Comparison of ENCODE assay signal across 8 mouse cellular contexts in the genomic region with DNA sequence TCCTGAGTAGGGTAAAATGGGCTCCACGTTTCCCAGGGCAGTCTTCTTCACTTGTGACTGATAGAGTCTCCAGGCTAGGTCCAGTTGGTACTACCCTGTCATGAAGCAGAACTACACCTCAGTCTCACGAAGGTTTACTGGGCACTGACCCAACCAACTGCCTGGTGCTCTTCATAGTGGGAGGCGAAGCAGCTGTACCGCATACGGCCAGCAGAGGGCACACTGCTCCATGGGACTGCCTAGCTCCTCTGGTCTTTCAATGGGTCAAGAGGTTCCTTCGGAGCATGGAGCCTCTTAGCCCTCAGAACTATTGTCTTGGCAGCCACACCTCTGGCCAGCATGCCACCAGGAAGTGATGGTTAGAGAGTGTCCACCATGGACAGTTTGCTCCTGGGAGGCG. TPM values are rescaled to one million over a fixed set of nuclear protein-coding genes. Genes with fewer than 3 reads are reported as not detected.
DNase-seq lines count a peak whose midpoint lies in the region; ATAC-seq and TF ChIP-seq lines count a peak whose summit lies in the region.

No protein-coding gene starts in this region.

- in situ Hi-C loops in CH12.LX (cut with MboI; ENCODE audit: low pct_ligation_motif_present, low pct_unique_long_range_greater_than_20kb, low sequenced_read_pairs): no loop called here

- no peaks in the 10 kb centered on the region for H3K79me2 ChIP-seq in CH12.LX (replicated peaks; ENCODE audit: control insufficient read depth, extremely low read depth, insufficient read depth, poor library complexity, severe bottlenecking)

- no peak for TF ChIP-seq EP300 in CH12.LX (IDR thresholded peaks at IDR 0.05; ENCODE audit: low read length)
- TF ChIP-seq EP300 in heart, postnatal 0 days (IDR thresholded peaks at IDR 0.05; ENCODE audit: low read depth): no peak

- no peak overlapping the region for H3K4me3 ChIP-seq in CH12.LX (replicated peaks in 1 of 3; ENCODE audit: low read depth in 2 of 3, low read length in 2 of 3, poor library complexity in 1 of 3)
- H3K4me3 ChIP-seq in bone marrow macrophage, adult 2 months (ENCODE audit: insufficient read depth, low read length): no peak overlapping the region
- no peak overlapping the region for H3K4me3 ChIP-seq in embryonic fibroblast, embryonic 13.5 days (ENCODE audit: insufficient read depth, low read length)
- no peak overlapping the region for H3K4me3 ChIP-seq in heart, postnatal 0 days (ENCODE audit: low read depth, low read length)
- H3K4me3 ChIP-seq in lung, embryonic 14.5 days (ENCODE audit: low read depth, low read length): no peak overlapping the region

- peak; percentile 92 for TF ChIP-seq RAD21 in CH12.LX (IDR thresholded peaks at IDR 0.05; ENCODE audit: low read depth, low read length)

- no peak overlapping the region for H3K9ac ChIP-seq in CH12.LX (ENCODE audit: insufficient read depth, low read depth)
- no peak overlapping the region for H3K9ac ChIP-seq in heart, postnatal 0 days (replicated peaks; ENCODE audit: low read depth, low read length)
- no peak overlapping the region for H3K9ac ChIP-seq in lung, embryonic 14.5 days

- peak; percentile 55 for DNase-seq in CH12.LX (ENCODE audit: extremely low read depth)
- peak; percentile 70 for DNase-seq in heart, postnatal 0 days (ENCODE audit: low spot score)
- DNase-seq in layer of hippocampus, adult 11-12 months (ENCODE audit: low spot score): peak; percentile 90
- peak; percentile 92 for DNase-seq in lung, embryonic 14.5 days
- peak; percentile 57 for DNase-seq in ovary, adult 18-20 months (ENCODE audit: low spot score)
- peak; percentile 55 for DNase-seq in thymus, postnatal 0 days (ENCODE audit: low spot score)

- H3K4me2 ChIP-seq in CH12.LX (ENCODE audit: insufficient read depth, low read depth, poor library complexity, severe bottlenecking): no peak overlapping the region
- H3K4me2 ChIP-seq in heart, postnatal 0 days (ENCODE audit: low read depth, low read length): no peak overlapping the region
- H3K4me2 ChIP-seq in lung, embryonic 14.5 days: no peak overlapping the region

- no peak overlapping the region for H3K27ac ChIP-seq in CH12.LX (ENCODE audit: insufficient read depth, low read depth)
- no peak overlapping the region for H3K27ac ChIP-seq in bone marrow macrophage, adult 2 months (ENCODE audit: insufficient read depth, low read depth, low read length)
- H3K27ac ChIP-seq in embryonic fibroblast, embryonic 13.5 days (ENCODE audit: insufficient read depth, low read length): no peak overlapping the region
- H3K27ac ChIP-seq in heart, postnatal 0 days (ENCODE audit: low read depth): no peak overlapping the region
- no peak overlapping the region for H3K27ac ChIP-seq in lung, embryonic 14.5 days (ENCODE audit: low read depth)

- dilution Hi-C loops in CH12.LX (cut with MboI; ENCODE audit: extremely low pct_ligation_motif_present, extremely low pct_unique_long_range_greater_than_20kb, low sequenced_read_pairs): no loop called here

- peak; percentile 93 to 95 for TF ChIP-seq CTCF in CH12.LX (conservative IDR thresholded peaks at IDR 0.05 in 1 of 2, IDR thresholded peaks at IDR 0.05 in 1 of 2; ENCODE audit: low read depth in 2 of 2, low read length in 2 of 2)
- peak; percentile 91 for TF ChIP-seq CTCF in bone marrow macrophage, adult 2 months (IDR thresholded peaks at IDR 0.05; ENCODE audit: low read depth, low read length)
- TF ChIP-seq CTCF in embryonic fibroblast, embryonic 13.5 days (IDR thresholded peaks at IDR 0.05; ENCODE audit: borderline replicate concordance, insufficient read depth, low read length): peak; percentile 99
- peak; percentile 98 for TF ChIP-seq CTCF in heart, postnatal 0 days (IDR thresholded peaks at IDR 0.05; ENCODE audit: low read depth)
- TF ChIP-seq CTCF in lung, embryonic 14.5 days (IDR thresholded peaks at IDR 0.05; ENCODE audit: low read depth): peak; percentile 99

- H3K27me3 ChIP-seq in CH12.LX (replicated peaks): peaks cover 82% of the 10 kb centered on the region
- H3K27me3 ChIP-seq in heart, postnatal 0 days (ENCODE audit: control insufficient read depth, insufficient read depth, low read length): peaks cover 20% of the 10 kb centered on the region
- no peaks in the 10 kb centered on the region for H3K27me3 ChIP-seq in lung, embryonic 14.5 days (ENCODE audit: insufficient read depth, low read length)

- peak; percentile 45 for ATAC-seq in heart, postnatal 0 days (ENCODE audit: insufficient read depth, low read depth)
- peak; percentile 66 for ATAC-seq in lung, embryonic 14.5 days (ENCODE audit: insufficient read depth)

- H3K4me1 ChIP-seq in CH12.LX (ENCODE audit: control insufficient read depth in 1 of 2, insufficient read depth in 2 of 2): no peaks in the 10 kb centered on the region
- H3K4me1 ChIP-seq in bone marrow macrophage, adult 2 months (ENCODE audit: control insufficient read depth, insufficient read depth, low read length): no peaks in the 10 kb centered on the region
- H3K4me1 ChIP-seq in embryonic fibroblast, embryonic 13.5 days (ENCODE audit: control insufficient read depth, insufficient read depth, low read length): no peaks in the 10 kb centered on the region
- no peaks in the 10 kb centered on the region for H3K4me1 ChIP-seq in heart, postnatal 0 days (ENCODE audit: control insufficient read depth, insufficient read depth)
- H3K4me1 ChIP-seq in lung, embryonic 14.5 days (ENCODE audit: insufficient read depth): no peaks in the 10 kb centered on the region

- no peaks in the 10 kb centered on the region for H3K36me3 ChIP-seq in CH12.LX (replicated peaks in 1 of 2; ENCODE audit: control insufficient read depth in 1 of 2, insufficient read depth in 1 of 2, low read length in 1 of 2)
- H3K36me3 ChIP-seq in heart, postnatal 0 days (replicated peaks; ENCODE audit: control insufficient read depth, insufficient read depth, low read length): no peaks in the 10 kb centered on the region
- no peaks in the 10 kb centered on the region for H3K36me3 ChIP-seq in lung, embryonic 14.5 days (ENCODE audit: insufficient read depth)

- 11% methylated on average over 7 of the region's 7 CpGs for WGBS in heart, postnatal 0 days
- 13% methylated on average over 7 of the region's 7 CpGs for WGBS in lung, embryonic 14.5 days

- no peaks in the 10 kb centered on the region for H3K9me3 ChIP-seq in CH12.LX (replicated peaks; ENCODE audit: low read length)
- no peaks in the 10 kb centered on the region for H3K9me3 ChIP-seq in heart, postnatal 0 days (replicated peaks; ENCODE audit: control insufficient read depth, low read length)
- H3K9me3 ChIP-seq in lung, embryonic 14.5 days (ENCODE audit: low read depth, low read length): no peaks in the 10 kb centered on the region

- no peak for TF ChIP-seq POLR2A in CH12.LX (IDR thresholded peaks at IDR 0.05; ENCODE audit: low read depth, low read length)
- TF ChIP-seq POLR2A in bone marrow macrophage, adult 2 months (IDR thresholded peaks at IDR 0.05; ENCODE audit: borderline replicate concordance, low read depth, low read length): no peak
- TF ChIP-seq POLR2A in embryonic fibroblast, embryonic 13.5 days (IDR thresholded peaks at IDR 0.05; ENCODE audit: low read depth, low read length): no peak

TF ChIP-seq in CH12.LX, 34 proteins besides CTCF, POLR2A, EP300 and RAD21:
- no peak for TF ChIP-seq KAT2A (IDR thresholded peaks at IDR 0.05; ENCODE audit: insufficient replicate concordance, low read length)
- TF ChIP-seq SMC3 (IDR thresholded peaks at IDR 0.05; ENCODE audit: low read depth, low read length): peak; percentile 96
- TF ChIP-seq ZC3H11A (IDR thresholded peaks at IDR 0.05; ENCODE audit: low read depth, low read length): peak; percentile 29; the same call in 1 of the 2 replicates
- no peak for TF ChIP-seq USF2 (conservative IDR thresholded peaks at IDR 0.05; ENCODE audit: low read depth, low read length)

RNA-seq across cellular contexts. Expression of a gene that starts 7.2 kb away (rescaled TPM):
- not detected in 2 replicates for total RNA-seq in CH12.LX (2012; rRNA removed)
- total RNA-seq in CH12.LX (2014; rRNA removed): not detected in 2 replicates
- not detected in 2 replicates for polyA plus RNA-seq in CH12.LX (2012; ENCODE audit: insufficient read length, low read depth)
- polyA plus RNA-seq in bone marrow macrophage, adult 2 months (2012; ENCODE audit: insufficient read depth, insufficient read length, missing spikeins): not detected in 2 replicates
- polyA plus RNA-seq in embryonic fibroblast, embryonic 13.5 days (2011; ENCODE audit: insufficient read length, low read depth, missing spikeins): 0.35 and 1.3 TPM in 2 replicates
- 0.04 and 3.6 TPM in 2 replicates for total RNA-seq in heart, postnatal 0 days (2014; rRNA removed; ENCODE audit: low replicate concordance)
- polyA plus RNA-seq in heart, postnatal 0 days (2015; fragmentation: Nextera tagmentation; extraction: Ambion mirVana): 0.08 and 0.11 TPM in 2 replicates
- 1.6 TPM in 2 replicates for polyA plus RNA-seq in lung, embryonic 14.5 days (2014; fragmentation: Nextera tagmentation; extraction: Ambion mirVana)
- polyA plus RNA-seq in thymus, postnatal 0 days (2015; fragmentation: Nextera tagmentation; extraction: Ambion mirVana): 0.82 and 0.85 TPM in 2 replicates

RNA-seq across cellular contexts. Expression of a gene that starts 32.3 kb away (rescaled TPM):
- total RNA-seq in CH12.LX (2012; rRNA removed) (not detected in 2 replicates), CH12.LX (2014; rRNA removed) (not detected in 2 replicates)
- polyA plus RNA-seq in CH12.LX (2012; ENCODE audit: insufficient read length, low read depth): not detected in 2 replicates
- polyA plus RNA-seq in bone marrow macrophage, adult 2 months (2012; ENCODE audit: insufficient read depth, insufficient read length, missing spikeins): not detected in 2 replicates
- 0.10 and 0.47 TPM in 2 replicates for polyA plus RNA-seq in embryonic fibroblast, embryonic 13.5 days (2011; ENCODE audit: insufficient read length, low read depth, missing spikeins)
- 26.0 and 53.0 TPM in 2 replicates for total RNA-seq in heart, postnatal 0 days (2014; rRNA removed; ENCODE audit: low replicate concordance)
- polyA plus RNA-seq in heart, postnatal 0 days (2015; fragmentation: Nextera tagmentation; extraction: Ambion mirVana): 1.9 and 2.8 TPM in 2 replicates
- polyA plus RNA-seq in lung, embryonic 14.5 days (2014; fragmentation: Nextera tagmentation; extraction: Ambion mirVana): 2.2 and 2.3 TPM in 2 replicates
- polyA plus RNA-seq in thymus, postnatal 0 days (2015; fragmentation: Nextera tagmentation; extraction: Ambion mirVana): 0.87 and 0.92 TPM in 2 replicates
